Mouse (Mus musculus): ENCODE data around the gene Akna. TPM values are rescaled to one million over a fixed set of nuclear protein-coding genes. Genes with fewer than 3 reads are reported as not detected.

The Akna gene
- polyA plus RNA-seq, 1 experiment from 2014 or later: 9.6 TPM

DNA sequence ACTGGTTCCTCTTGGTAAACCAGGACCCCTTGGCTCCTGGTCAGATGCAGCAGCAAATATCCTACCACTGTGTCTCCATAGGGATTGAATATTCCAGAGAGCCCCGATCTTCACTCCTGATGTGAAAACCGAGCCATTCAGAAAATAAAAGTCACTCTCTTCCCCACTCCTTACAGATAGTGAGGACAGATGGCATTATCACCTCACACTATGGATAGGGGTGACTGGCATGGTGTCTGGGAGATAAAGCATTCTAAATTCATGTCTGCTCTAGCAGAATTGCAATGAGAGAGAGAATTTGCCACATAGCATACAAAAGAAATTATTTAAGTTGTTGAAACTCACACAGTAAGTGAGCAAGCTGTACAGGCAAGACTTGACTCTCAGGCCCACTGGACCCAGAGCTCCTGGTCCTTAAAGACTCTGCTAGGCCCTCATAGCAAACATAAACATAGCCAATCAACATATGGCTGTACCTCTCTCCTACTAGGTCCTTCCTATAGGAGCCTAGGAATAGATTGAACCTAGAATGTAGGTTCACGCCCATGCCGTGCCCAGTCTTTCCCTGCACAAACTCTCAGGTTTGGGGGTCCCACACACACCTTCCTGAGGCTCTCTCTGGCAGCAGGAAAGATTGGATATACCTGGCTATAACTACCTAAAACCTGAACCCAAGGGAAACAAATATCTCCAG is 20.3 kb downstream of the Akna start:
- Histone ChIP-seq H3K27ac (replicated peaks) (no peak overlapping the region), H3K9ac (no peak overlapping the region), H3K9me3 (replicated peaks) (no peaks in the 10 kb centered on the region), H3K27me3 (no peaks in the 10 kb centered on the region), H3K4me1 (no peaks in the 10 kb centered on the region), H3K4me2 (replicated peaks) (no peak overlapping the region), H3K4me3 (replicated peaks) (no peak overlapping the region), H3K36me3 (peaks cover 67% of the 10 kb centered on the region)
- no peak for ATAC-seq (ENCODE audit: insufficient number of reproducible peaks, low FRiP score, low TSS enrichment, low read depth)
- WGBS: 89% methylated on average over 4 of the region's 4 CpGs

DNA sequence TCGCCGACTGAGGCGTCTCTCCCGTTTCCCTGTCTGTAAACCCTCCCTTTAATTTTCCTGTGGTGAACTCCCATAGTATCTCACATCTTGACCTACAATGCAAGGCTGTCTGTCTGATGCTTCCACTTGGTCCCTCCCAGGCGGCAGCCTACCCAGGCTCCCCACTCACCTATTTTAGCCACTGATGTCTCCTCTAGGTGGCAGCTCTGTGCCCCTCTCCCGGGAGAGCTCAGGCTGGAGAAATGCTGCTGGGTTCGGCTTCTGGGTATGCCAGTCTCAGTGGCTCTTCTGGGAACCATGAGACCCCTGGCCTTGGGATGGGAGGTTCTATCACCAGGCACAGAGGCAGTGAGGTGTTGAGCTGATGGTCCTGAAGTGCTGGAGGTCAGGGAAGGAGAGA is 25.7 kb downstream of the Akna start:
- Histone ChIP-seq H3K4me1 (no peaks in the 10 kb centered on the region), H3K27ac (replicated peaks) (no peak overlapping the region), H3K36me3 (peaks cover 82% of the 10 kb centered on the region), H3K27me3 (no peaks in the 10 kb centered on the region), H3K4me2 (replicated peaks) (no peak overlapping the region), H3K9ac (no peak overlapping the region), H3K4me3 (replicated peaks) (no peak overlapping the region), H3K9me3 (replicated peaks) (no peaks in the 10 kb centered on the region)
- ATAC-seq (ENCODE audit: insufficient number of reproducible peaks, low FRiP score, low TSS enrichment, low read depth): no peak
- WGBS: 63% methylated on average over 7 of the region's 7 CpGs

DNA sequence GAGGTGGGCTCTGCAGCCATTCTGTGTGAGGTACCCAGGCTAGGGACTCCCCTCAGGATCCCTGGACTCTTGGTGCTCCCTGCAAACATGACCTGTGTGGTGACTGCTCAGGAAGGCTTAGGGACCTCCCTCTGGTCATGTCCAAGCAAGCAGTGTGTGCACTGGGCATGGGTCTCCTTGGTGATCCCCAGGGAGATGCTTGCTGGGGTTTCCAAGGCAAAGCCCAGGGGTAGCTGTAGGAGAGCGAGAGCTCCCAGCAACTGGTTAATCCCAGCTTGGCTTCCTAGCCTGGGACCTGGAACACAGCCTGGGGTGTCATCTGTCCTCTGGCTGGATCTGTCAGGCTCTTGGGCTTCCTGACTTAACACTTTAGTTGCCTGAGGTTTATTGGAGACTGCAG is 27.8 kb downstream of the Akna start:
- Histone ChIP-seq H3K27me3 (no peaks in the 10 kb centered on the region), H3K36me3 (peaks cover 66% of the 10 kb centered on the region), H3K4me2 (replicated peaks) (no peak overlapping the region), H3K4me1 (no peaks in the 10 kb centered on the region), H3K9me3 (replicated peaks) (no peaks in the 10 kb centered on the region), H3K9ac (no peak overlapping the region), H3K4me3 (replicated peaks) (no peak overlapping the region), H3K27ac (replicated peaks) (no peak overlapping the region)
- 48% methylated on average over 1 of the region's 1 CpGs for WGBS
- ATAC-seq (ENCODE audit: insufficient number of reproducible peaks, low FRiP score, low TSS enrichment, low read depth): no peak

DNA sequence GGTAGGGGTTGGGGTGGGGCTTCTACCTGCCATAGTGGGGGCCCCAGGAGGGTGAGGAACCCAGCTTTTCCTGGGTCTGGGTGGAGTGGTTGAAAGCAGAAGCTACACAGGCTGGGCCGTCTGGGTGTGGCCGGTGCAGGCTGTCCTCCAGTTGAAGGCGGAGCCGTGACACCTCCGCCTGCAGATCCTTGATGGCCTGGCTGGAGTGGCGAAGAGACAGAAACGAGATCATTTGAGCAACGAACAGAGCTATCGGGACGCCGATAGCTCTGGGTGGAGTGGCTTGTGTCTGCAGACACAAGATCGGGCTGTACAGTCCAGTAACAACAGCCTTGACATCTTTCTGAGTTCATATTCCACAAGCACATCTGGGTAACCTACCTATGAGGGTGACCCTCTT is 28.8 kb downstream of the Akna start:
- Histone ChIP-seq H3K4me3 (replicated peaks) (no peak overlapping the region), H3K36me3 (peaks cover 66% of the 10 kb centered on the region), H3K9ac (no peak overlapping the region), H3K4me1 (no peaks in the 10 kb centered on the region), H3K9me3 (replicated peaks) (no peaks in the 10 kb centered on the region), H3K27ac (replicated peaks) (no peak overlapping the region), H3K27me3 (no peaks in the 10 kb centered on the region), H3K4me2 (replicated peaks) (no peak overlapping the region)
- WGBS: 88% methylated on average over 12 of the region's 12 CpGs
- no peak for ATAC-seq (ENCODE audit: insufficient number of reproducible peaks, low FRiP score, low TSS enrichment, low read depth)

DNA sequence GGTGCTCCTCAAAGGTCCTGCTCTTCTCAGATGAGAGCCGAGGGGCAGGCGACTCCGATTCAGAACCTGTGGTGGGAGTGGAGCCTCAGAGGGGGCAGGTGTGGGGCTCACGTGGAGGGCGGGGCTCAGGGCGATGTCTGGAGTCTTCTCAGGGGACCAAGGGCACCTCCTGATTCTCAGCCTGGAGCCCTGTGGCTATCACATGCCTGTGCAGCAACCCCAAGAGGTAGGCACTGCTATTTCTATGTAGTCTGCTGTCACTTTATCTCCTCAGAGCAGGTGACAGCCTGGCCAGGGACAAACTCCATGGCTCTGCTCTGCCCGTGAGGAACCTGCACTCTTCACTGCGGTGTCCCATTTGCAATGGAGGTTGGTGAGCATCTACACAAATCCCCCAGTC is 29.8 kb downstream of the Akna start:
- H3K36me3 ChIP-seq: peaks cover 64% of the 10 kb centered on the region
- no peak for ATAC-seq (ENCODE audit: insufficient number of reproducible peaks, low FRiP score, low TSS enrichment, low read depth)

DNA sequence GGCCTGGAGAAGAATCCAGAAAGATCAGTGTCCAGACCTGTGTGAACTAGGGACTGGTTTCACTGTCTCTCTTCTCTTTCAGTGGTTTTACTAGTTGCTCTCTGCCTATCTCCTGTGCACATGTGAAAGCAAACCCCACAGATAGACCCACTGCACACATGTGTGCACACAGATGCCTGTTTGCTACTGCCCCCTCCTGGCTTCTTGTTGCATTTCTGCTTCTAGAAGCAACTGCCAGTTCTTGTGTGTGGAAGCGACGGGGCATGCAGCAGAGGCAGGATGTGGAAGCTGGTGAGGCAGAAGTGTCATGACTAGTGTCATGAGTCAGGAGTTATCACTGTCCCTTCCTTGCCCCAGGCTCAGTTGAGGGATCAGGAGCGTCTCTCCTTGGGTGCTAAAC is 31.3 kb downstream of the Akna start:
- no peak for ATAC-seq (ENCODE audit: insufficient number of reproducible peaks, low FRiP score, low TSS enrichment, low read depth)
- Histone ChIP-seq H3K27me3 (no peaks in the 10 kb centered on the region), H3K4me3 (replicated peaks) (no peak overlapping the region), H3K36me3 (peaks cover 60% of the 10 kb centered on the region), H3K9ac (no peak overlapping the region), H3K4me2 (replicated peaks) (no peak overlapping the region), H3K4me1 (no peaks in the 10 kb centered on the region), H3K9me3 (replicated peaks) (no peaks in the 10 kb centered on the region), H3K27ac (replicated peaks) (no peak overlapping the region)
- WGBS: 51% methylated on average over 3 of the region's 3 CpGs

More for the DNA sequence above, 29.8 kb downstream of the Akna start:
- Histone ChIP-seq H3K4me2 (replicated peaks) (no peak overlapping the region), H3K27ac (replicated peaks) (no peak overlapping the region), H3K4me1 (no peaks in the 10 kb centered on the region), H3K27me3 (no peaks in the 10 kb centered on the region), H3K9me3 (replicated peaks) (no peaks in the 10 kb centered on the region), H3K9ac (no peak overlapping the region), H3K4me3 (replicated peaks) (no peak overlapping the region)
- 91% methylated on average over 8 of the region's 8 CpGs for WGBS

DNA sequence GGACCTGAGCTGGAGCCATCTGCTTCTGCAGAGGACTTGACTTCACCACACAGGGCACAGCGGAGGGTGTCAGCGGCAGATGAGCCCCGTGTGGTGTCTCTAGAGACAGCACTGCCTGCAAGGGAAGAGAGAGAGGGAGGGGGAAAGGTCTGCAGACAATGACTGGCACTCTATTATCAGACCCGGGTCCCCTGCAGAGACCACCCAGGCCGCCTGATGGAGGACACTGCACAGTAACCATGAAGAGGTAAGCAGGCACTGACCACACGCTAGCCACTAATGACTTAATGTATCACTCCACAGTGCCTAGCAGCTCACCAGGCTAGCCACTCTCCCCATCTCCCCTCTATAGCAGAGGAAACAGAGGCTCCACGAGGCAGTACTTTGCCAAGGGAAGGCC is 32.3 kb downstream of the Akna start:
- ATAC-seq (ENCODE audit: insufficient number of reproducible peaks, low FRiP score, low TSS enrichment, low read depth): no peak
- Histone ChIP-seq H3K27me3 (no peaks in the 10 kb centered on the region), H3K36me3 (peaks cover 55% of the 10 kb centered on the region), H3K4me3 (replicated peaks) (no peak overlapping the region), H3K9me3 (replicated peaks) (no peaks in the 10 kb centered on the region), H3K9ac (no peak overlapping the region), H3K4me1 (no peaks in the 10 kb centered on the region), H3K27ac (replicated peaks) (no peak overlapping the region), H3K4me2 (replicated peaks) (no peak overlapping the region)
- 62% methylated on average over 7 of the region's 7 CpGs for WGBS

DNA sequence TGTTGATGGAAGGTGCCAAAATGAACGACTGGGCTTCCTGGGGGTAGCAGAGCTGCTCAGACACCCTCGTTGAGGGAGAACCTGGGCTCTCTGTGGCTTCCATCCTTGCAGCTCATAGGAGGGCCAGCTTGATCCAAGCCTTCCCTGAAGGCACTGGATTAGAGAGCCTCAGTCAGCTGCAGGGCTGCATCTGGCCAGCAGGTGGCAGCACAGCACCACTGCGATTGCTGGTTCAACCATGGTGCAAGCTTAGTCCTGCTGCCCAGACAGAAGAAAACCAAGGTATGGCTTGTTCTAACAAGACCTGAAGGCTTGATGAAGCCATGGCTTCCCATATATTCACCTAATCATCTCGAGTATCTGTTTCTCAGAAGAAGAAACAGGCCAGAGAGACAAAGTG is 34.6 kb downstream of the Akna start:
- peaks cover 40% of the 10 kb centered on the region for H3K36me3 ChIP-seq
- H3K27me3 ChIP-seq: no peaks in the 10 kb centered on the region
- no peaks in the 10 kb centered on the region for H3K9me3 ChIP-seq (replicated peaks)
- no peak overlapping the region for H3K9ac ChIP-seq
- H3K4me2 ChIP-seq (replicated peaks): no peak overlapping the region
- H3K4me1 ChIP-seq: no peaks in the 10 kb centered on the region
- 6% methylated on average over 4 of the region's 4 CpGs for WGBS
- no peak for ATAC-seq (ENCODE audit: insufficient number of reproducible peaks, low FRiP score, low TSS enrichment, low read depth)
- no peak overlapping the region for H3K4me3 ChIP-seq (replicated peaks)
- no peak overlapping the region for H3K27ac ChIP-seq (replicated peaks)

DNA sequence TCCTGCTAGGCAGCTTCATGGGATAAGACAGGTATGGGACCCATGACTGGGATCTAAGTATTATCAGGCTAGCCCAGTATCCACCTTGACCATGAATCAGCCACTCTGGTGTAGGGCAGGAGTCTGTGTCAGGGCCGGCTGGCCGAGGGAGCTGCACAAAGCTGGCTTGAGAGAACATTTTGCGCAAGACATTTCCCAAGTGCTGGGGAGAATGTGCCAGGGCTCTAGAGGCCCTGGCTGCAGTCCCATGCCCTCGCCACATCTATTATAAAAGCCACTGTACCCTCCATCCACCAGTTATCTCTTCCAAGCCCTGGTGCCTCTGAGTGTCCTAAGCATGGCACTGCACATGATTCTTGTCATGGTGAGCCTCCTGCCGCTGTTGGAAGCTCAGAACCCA is 41.0 kb downstream of the Akna start, which contains the start of gene Orm2:
TSS of gene Orm2 (plus strand) at position 300 of the 400 bp plus-strand sequence.
- Histone ChIP-seq H3K4me2 (replicated peaks) (no peak within 1 kb of the TSS), H3K27ac (replicated peaks) (no peak within 1 kb of the TSS), H3K36me3 (0 out of 2 replicates have a peak, but pooled peaks cover under 1% of the 10 kb centered on the region), H3K9ac (no peak within 1 kb of the TSS), H3K4me1 (no peaks in the 10 kb centered on the region), H3K4me3 (replicated peaks) (no peak within 1 kb of the TSS), H3K27me3 (no peaks in the 10 kb centered on the region), H3K9me3 (replicated peaks) (no peaks in the 10 kb centered on the region)
- 89% methylated on average over 5 of the region's 5 CpGs for WGBS
- ATAC-seq (ENCODE audit: insufficient number of reproducible peaks, low FRiP score, low TSS enrichment, low read depth): no peak

DNA sequence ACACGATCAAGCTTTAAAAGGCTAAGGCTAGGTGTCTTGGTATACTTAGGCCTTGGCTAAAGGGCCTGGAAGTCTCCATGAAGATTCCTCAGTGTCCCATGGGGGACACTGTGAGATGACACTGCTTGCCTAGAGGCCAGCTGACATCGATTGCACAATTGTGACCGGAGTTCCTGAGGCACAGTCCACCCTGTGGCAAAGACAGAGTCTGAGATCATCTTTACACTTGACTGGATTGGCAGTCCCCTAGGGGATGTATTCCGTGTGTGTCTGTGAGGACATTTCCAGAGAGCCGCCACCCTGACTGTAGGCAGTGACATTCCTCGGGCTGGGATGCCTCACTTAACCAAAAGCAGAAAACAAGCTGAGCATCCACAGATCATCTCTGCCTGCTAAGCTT is 43.3 kb downstream of the Akna start:
- Histone ChIP-seq H3K4me3 (replicated peaks) (no peak overlapping the region), H3K27me3 (no peaks in the 10 kb centered on the region), H3K9ac (no peak overlapping the region), H3K9me3 (replicated peaks) (no peaks in the 10 kb centered on the region), H3K4me2 (replicated peaks) (no peak overlapping the region), H3K27ac (replicated peaks) (no peak overlapping the region), H3K4me1 (no peaks in the 10 kb centered on the region), H3K36me3 (no peaks in the 10 kb centered on the region)
- ATAC-seq (ENCODE audit: insufficient number of reproducible peaks, low FRiP score, low TSS enrichment, low read depth): no peak
- 51% methylated on average over 6 of the region's 6 CpGs for WGBS

DNA sequence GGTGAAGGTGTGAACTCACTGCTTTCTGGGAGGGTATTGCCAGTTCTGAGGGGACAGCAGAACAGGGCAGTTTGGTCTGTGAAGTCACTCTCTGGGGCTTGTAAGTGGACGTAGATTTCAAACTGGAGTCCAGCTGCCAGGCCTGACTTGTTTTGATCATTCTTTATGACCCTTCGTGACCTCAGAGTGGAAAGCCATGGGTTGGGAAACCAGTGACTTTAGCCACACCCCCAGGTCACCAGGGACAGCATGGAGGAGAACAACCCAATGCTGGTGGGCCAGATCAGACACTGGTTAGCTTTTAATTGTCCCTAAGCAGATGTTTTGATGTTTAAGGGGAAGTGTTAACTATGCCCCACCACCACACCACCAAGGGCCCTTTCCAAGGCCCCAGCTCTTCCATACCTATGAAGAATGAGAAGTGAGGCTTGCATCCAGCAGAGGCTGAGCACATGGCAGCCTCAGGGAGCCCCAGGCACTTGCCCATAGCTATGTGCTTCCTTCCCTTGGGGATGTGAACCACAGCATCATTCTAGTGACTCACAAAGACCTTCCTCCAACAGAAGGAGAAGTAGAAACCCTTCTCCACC is 46.1 kb downstream of the Akna start:
- no peak overlapping the region for H3K9ac ChIP-seq
- ATAC-seq (ENCODE audit: insufficient number of reproducible peaks, low FRiP score, low TSS enrichment, low read depth): no peak
- no peak overlapping the region for H3K4me3 ChIP-seq (replicated peaks)
- no peak overlapping the region for H3K27ac ChIP-seq (replicated peaks)
- no peaks in the 10 kb centered on the region for H3K4me1 ChIP-seq
- H3K36me3 ChIP-seq: no peaks in the 10 kb centered on the region
- no peaks in the 10 kb centered on the region for H3K9me3 ChIP-seq (replicated peaks)
- WGBS: 63% methylated on average over 2 of the region's 2 CpGs
- no peaks in the 10 kb centered on the region for H3K27me3 ChIP-seq
- no peak overlapping the region for H3K4me2 ChIP-seq (replicated peaks)

Measured in embryonic facial prominence, embryonic 15.5 days (tissue).